Mouse (Mus musculus) v-Abl transformed pro-B cells (cell line): Measurements from ENCODE around the gene Plekhb2.

Experiments used
- in situ Hi-C, 2 experiments: fragments of 400-800 bp; cut with MboI; formaldehyde crosslinking; loops; one replicate each; pipeline ENCODE4 v1.15.1; 2025; ENCODE audit not compliant: unreplicated experiment in 2 of 2

The Plekhb2 gene

DNA sequence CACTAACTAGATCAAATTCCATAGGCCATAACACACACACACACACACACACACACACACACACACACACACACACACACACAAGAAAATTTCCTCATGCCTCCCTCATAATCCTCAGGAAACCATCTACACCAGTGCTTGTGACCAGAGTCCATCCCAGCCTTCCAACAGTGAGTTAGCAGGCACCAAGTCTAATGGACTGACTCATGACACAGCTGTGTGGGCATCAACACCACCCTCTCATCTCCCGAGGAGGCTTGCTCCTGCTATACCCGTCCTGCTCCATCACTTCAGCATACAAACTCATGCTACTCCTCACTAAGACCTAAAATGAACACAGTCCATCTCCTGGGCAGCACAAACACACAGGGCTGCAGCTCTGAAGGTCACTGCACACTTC, 18.8 kb upstream of the Plekhb2 start:
- in situ Hi-C loops: loop anchor here in 1 of 2 experiments (25.0 kb wide), 1 partner anchor 369 kb away; the partner anchor contains the start of gene Ptpn18

DNA sequence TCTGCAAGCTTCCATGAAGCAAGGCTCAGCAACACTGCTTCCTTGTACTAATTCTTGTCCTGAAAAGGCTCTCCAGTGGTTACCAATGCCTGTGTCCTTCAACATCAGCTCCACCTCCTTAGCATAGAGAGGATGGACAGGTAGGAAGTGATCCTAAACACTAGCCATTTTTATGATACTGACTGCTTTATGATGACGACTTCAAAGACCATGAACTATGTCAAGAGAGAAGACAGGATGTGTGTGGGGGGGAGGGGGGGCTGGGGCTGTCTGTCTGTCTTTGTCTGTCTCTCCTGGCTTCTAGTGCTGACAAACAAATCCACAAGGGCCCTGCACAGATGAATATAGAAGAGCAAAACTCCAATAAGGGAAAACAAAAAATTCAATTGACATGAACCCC, 18.4 kb upstream of the Plekhb2 start:
- in situ Hi-C loops: loop anchor here in 1 of 2 experiments (25.0 kb wide), 1 partner anchor 369 kb away; the partner anchor contains the start of gene Ptpn18

DNA sequence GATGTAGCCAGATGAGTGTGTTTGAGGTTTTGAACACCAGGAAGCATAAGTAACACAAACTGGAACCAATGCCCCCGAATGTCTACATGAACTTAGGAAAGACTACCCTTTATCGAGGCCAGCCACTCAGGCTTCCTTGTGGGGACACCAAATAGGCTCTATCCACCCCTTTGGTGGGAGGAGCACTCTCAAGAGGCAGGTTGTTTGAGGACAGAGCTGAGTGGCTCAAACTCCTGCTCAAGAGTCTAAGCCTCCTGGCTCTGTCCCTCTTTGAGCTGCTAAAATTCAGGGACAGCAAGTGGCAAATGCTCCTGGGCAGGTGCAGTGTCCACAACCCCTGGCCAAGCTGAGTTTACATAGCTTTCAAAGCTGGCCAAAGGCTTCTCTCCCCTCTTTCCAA, 14.9 kb upstream of the Plekhb2 start:
- in situ Hi-C loops: loop anchor here in 1 of 2 experiments (25.0 kb wide), 1 partner anchor 373 kb away; the partner anchor contains the start of gene Ptpn18

DNA sequence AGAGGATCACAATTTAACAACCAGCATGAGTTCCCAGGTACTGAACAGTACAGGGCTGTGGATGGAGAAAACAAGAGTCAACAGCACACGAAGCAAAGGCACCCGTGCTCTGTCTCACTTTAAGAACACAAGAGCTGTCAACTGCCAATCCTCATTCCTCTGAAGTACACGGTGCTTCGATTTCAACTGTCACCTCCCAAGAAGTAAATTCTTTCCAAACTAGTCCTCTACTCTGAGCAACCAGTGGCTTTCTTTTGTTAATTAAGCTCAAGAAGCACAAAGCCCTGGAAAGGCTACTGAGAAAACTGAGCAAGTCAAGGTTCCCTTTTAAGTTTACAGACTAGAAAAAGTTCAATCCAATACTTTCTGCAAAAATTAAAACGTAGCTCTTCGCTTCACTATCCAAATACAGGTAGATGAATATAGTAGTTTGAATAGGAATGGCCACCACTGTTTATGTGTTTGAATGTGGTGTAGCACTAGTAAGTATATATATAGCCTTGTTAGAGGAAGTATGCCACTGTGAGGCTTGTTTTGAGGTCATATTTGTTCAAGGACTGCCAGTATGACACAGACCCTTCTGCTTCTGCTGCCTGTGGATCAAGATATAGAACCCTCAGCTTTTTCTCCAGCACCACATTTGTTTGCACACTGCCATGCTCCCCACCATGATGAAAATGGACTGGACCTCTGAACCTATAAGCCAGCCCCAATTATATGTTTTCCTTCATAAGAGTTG, 11.7 kb upstream of the Plekhb2 start:
- in situ Hi-C loops: loop anchor here in 1 of 2 experiments (25.0 kb wide), 1 partner anchor 376 kb away; the partner anchor contains the start of gene Ptpn18

DNA sequence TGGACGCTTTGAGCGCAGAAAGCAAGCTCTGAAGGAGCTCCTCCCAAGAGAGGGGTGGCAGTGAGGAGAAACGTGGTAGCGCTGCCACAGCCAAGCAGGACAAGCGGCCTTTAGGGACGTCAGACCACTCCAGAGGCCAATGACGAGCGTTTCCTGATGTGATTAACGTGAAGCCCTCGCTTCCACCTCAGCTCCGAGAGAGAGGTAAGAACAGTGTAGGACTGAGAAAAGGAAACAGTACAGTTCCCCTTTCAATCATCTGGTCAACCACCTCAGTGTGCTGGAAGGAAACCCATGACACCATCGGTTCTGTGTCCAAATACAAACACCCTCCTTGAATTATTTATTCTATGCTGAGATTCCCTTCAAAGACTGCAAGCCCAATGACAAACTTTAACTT, 10.5 kb upstream of the Plekhb2 start:
- in situ Hi-C loops: loop anchor here in 1 of 2 experiments (25.0 kb wide), 1 partner anchor 377 kb away; the partner anchor contains the start of gene Ptpn18

DNA sequence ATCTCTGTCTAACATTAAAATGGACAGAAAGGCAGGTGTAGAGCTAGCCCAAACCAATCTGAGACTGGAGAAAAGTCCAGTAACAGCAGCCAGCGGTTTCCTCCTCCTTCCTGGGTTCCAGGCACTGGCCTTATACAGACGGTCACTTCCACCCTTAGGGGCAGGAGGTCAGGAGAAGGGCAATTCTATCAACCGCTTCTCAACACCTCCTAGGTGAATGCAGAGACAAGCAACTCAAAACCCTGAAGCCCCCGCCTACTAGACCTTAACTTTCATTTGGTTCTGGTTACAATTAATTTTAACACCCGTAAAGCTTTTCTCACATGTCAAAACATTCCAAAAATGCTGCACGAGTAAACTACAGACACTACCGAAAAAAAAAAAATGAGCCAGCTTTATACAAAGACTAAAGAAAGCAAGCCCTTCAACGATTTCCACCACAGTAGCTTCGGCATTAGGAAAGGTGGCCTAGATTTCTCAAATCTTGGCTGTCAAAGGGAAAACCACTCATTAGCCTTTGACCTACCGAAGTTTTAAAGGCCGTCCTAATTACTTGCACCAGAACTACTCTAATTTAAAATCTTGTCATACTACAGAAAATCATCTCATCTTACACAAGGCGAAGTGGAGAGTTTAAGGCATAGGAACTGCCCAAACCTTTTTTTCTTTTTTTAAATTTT, 7.9 kb upstream of the Plekhb2 start:
- in situ Hi-C loops: loop anchor here (10.0 to 25.0 kb wide), 2 partner anchors 380 to 397 kb away; partner anchors contain the start of gene Ptpn18 (in 1 of the 2)

DNA sequence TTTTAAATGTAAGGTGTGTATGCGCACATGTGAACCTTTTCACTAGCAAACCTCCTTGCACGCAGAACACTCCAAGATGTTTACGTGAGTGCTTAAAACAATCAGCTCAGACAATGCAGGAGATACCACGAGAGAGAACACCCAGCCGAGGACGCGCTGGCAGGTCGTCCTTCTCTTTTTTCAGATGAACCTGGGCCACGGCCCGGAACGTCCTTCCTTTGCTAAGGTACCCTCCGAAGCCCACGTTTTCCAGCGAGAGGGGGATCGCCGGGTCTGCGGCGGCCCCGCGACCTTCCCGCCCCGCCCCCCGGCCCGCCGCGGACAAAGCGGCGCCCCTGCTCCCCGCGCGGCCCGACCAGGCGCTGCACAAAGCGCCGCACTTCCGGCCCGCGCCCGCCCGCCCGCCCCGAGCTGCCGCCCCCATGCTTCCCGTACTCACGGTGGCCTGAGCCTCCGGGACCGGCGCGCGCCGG, 7.4 kb upstream of the Plekhb2 start:
- in situ Hi-C loops: loop anchor here (10.0 to 25.0 kb wide), 2 partner anchors 380 to 398 kb away; partner anchors contain the start of gene Ptpn18 (in 1 of the 2)

DNA sequence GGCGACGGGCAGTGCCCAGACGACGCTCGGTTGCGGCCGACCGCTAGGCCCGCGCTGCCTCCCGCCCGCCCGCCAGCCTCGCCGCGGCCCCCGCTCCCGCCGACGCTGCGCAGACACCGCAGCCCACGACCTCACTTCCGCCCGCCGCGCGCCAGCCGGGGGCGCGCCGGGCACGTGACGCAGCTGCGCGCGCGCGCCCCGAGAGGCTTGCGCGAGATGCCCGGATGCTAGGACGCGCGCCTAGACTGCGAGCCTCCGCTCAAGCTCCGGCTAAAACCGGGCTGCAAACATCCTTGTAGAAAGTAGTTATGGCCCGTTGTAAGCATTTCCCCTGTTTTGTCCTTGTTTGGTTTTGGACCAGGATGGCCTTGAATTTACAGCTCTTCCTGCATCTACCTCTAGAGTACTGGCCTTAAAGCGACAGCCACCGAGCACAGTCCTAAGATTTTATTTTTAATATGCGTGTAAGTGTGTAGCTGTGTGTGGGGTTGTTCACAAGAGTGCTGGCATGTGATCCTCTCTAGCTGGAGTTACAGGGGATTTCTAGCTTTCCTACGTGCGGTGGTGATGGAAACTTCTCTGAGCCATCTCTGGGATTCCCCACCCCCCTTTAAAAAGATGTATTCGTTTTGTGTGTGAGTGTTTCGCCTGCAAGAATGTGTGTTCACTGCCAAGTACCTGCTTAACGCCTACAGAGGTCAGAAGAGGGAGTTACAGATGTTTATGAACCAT, 6.7 kb upstream of the Plekhb2 start, which contains the start of gene Fam168b:
Gene Fam168b, minus strand, starts transcription at position 179 of the 732 bp plus-strand sequence.
- in situ Hi-C loops: loop anchor here (10.0 to 25.0 kb wide), 2 partner anchors 381 to 398 kb away; partner anchors contain the start of gene Ptpn18 (in 1 of the 2)

DNA sequence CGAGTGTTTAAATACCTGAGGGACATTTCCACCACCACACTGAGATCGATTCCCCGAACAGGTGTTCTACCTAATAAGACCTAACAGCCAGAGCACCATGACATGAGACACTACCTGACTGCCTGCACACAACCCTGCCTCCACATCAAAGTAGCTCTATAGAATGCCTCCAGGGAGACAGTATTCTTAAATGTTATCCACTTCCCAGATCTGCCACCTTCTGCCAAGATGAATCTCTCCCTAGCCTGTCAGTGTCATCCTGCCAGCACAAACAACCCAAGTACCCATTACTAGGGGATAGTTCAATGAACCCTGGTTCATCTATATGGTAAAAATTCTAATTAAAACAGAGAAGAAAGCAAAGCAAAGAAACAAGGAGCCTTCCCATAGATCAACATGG, 2.7 kb upstream of the Plekhb2 start:
- in situ Hi-C loops: loop anchor here (10.0 to 25.0 kb wide), 2 partner anchors 385 to 402 kb away; partner anchors contain the start of gene Ptpn18 (in 1 of the 2)

DNA sequence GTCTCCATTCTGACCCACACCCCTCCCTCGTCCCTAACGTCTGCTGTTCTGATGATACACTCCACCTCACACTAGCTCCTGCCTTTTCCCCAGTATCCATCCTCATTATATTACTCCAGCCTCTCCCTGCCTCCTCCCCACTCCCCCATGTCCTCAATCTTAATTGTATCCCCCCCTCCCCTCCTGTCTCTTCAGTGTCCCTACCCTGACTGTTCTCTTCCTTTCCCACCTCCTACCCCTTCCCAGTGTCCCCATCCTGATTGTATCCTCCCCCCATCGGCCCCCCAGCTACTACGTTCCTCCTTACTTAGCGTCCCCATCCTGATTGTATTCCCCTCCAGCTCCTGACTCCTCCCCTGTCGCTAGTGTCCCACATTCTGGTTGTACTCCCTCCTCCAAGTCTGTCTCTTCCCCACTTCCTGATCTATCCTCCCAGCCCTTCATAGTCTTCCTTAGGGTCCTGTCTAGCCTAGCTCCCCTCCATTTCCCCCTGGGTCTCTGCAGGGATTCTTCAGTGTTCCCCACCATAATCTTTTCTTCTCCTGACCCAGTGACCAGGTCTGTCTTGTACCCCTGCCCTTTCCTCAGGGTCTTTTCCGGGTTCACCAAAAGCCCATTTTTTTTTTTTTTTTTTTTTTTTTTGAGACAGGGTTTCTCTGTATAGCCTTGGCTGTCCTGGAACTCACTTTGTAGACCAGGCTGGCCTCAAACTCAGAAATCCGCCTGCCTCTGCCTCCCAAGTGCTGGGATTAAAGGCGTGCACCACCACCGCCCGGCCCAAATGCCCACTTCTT, 764 bp downstream of the Plekhb2 start:
- in situ Hi-C loops: loop anchor here (25.0 kb wide), 4 partner anchors 338 to 1637 kb away; no protein-coding TSS in a partner anchor

DNA sequence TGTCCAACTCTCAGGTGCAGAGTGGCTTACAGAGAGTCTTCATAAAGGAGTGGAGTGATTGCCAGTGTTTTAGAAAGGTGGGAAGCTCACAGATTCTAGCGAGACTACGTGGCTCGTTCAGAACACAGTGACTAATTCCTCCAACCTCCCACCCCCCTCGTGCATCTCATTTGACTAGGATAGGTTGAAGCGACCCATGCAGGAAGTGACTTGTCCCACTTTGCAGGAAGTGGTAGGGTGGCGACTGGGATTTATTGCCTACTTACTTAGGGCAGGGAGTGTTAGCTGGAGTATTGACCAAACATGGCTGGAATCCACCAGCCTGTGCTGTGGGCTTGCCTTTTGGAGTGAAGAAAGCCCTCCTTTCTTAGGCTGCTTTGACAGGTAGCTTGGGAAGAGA, 1.8 kb downstream of the Plekhb2 start:
- in situ Hi-C loops: loop anchor here (25.0 kb wide), 4 partner anchors 339 to 1636 kb away; no protein-coding TSS in a partner anchor

DNA sequence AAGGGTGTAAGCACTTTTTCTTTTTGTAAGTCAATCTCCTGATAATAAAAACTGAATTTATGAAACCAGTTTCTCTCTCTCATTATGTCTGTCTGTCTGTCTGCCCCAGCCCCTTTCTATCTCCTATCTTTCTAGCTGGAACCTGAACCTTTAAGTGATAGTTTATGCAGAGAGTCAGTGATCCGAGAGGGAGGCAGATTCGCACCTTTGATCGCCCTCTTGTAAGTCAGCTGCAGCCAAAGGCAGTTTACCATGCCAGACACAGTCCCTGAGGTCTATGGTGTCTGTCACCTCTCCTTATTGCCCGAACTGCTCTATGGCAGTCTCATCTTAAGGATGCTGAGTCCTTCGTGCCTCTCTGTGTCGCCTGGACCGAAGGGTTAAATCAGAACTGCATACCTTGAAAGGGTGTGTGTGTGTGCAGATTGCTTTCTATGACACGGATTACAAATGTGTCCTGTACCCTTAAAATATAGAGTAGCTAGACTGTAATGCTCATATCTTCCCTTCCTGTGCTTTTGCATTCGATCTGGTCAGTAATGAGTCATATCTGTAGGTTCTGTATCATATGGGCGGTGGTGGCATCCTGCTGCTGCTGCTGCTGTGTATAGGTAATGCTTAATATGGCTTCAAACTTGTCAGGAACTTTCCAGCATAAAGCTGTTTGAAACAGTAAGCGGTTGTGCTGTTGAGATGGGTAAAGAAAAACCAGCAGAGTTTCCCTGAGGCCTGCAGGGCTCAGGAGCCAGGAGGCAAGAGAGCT, 2.5 kb downstream of the Plekhb2 start:
- in situ Hi-C loops: loop anchor here (25.0 kb wide), 4 partner anchors 340 to 1635 kb away; no protein-coding TSS in a partner anchor

DNA sequence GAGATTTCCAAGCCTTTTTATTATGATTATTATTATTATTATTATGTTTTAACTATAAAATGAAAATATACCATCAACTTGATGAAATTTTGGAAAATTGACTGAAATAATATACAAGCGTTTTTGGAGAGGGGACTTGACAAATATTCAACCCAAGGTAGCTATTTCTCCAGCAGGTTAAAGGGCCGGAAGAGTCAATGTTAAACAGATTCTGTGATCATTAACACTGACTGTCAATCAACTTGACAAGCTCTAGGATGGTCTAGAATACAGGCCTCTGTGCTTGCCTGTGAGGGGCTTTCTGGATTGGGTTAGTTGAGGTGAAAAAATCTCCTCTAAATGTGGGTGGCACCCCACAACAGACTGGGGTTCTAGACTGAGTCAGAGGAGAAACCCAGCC, 4.0 kb downstream of the Plekhb2 start:
- in situ Hi-C loops: loop anchor here (25.0 kb wide), 4 partner anchors 341 to 1634 kb away; no protein-coding TSS in a partner anchor

DNA sequence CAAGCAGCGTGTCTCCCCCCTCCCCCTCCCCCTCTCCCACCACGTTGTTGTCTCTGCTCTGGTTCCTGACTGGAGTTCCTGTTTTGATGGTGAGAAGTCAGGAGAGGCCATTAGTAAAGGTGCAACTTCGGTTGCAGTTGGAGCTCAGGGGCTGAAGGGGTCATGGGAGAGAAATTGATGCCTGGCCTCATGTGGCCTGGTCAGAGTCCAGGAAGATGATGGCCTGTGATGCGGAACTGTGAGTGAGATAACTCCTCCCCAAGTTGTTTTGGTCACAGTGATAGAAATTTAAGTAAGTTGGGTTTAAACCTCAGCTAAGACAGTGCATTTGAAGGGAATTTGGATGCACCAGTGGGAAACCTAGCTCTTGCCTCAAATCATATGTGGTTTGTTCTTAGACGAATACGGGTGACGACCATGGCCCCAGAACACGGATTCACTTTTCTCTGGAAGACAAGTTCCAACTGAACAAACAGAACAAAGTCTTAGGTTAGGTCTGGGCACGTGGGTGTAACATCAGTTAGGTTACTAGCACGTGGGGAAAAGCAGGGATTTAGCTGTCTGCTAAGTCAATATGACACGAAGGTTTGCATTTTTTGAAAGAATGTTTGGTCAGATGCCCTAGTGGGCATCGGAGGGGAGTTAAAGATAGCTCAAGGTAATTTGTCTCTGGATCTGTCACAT, 5.4 kb downstream of the Plekhb2 start:
- in situ Hi-C loops: loop anchor here (25.0 kb wide), 4 partner anchors 343 to 1632 kb away; no protein-coding TSS in a partner anchor

DNA sequence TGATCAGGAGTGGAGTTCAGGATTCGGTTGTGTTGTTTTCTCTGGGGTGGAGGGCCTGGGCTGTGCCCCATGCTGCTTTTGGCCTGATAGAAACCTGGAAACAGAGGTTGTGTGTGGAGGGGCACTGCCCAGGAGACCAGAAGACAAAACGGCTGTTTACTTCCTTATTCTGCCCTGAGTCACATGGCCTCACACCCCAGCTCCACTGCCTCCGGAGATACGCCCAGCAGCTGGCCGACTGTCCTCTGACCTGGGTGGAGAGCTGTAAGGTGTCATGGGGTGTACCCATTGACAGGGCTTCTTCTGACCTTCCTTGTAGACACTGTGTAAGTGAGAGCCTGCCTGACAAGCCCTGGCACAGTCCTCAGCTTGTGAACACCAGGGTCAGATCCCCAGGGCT, 8.9 kb downstream of the Plekhb2 start:
- in situ Hi-C loops: loop anchor here (25.0 kb wide), 4 partner anchors 346 to 1629 kb away; no protein-coding TSS in a partner anchor

DNA sequence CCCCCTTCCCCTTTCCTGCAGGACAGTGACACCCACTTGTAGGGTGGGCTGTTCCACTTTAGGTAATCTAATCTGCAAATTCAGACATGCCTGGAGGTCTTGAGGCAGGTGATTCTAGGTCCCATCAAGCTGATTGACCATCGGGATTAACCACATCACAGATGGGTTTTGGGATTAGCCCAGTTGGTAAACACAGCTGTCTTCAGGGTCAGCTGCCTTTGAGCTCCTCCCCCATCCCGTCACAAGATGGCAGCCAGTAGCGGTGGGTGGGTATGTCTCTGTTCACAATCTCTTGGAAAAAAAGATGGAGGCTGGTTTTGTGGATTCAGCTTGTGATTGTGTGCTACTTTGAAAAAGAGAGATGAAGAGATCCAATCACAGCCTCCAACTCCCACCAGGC, 10.0 kb downstream of the Plekhb2 start:
- in situ Hi-C loops: loop anchor here (10.0 to 25.0 kb wide), 6 partner anchors 215 to 1628 kb away; no protein-coding TSS in a partner anchor

DNA sequence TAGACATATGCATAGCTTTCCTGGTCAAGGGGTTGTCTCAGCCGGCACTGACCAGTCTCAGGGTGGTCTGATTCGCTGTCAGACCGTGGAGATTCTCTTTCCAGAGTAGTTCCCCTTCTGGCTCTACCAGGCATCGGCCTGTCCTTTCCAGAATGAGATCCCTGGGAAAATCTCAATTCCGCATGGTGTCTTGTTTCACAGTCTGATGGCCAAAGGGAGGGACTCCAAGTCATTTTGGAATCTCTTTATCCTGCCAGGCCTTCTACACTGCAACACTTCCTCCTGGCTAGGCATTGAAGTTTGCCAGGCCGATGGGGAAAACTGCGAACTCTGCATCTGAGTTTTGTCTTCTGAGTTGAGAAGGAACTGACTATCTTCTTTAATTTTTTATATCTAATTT, 10.4 kb downstream of the Plekhb2 start:
- in situ Hi-C loops: loop anchor here (10.0 to 25.0 kb wide), 6 partner anchors 215 to 1627 kb away; no protein-coding TSS in a partner anchor
